Mouse (Mus musculus): Measurements from ENCODE around the gene Ulk2. TPM values are rescaled to one million over a fixed set of nuclear protein-coding genes. Genes with fewer than 3 reads are reported as not detected.

Gene Ulk2
- polyA plus RNA-seq (2012; rRNA removed) = 82.7 and 97.5 TPM in 2 replicates

DNA sequence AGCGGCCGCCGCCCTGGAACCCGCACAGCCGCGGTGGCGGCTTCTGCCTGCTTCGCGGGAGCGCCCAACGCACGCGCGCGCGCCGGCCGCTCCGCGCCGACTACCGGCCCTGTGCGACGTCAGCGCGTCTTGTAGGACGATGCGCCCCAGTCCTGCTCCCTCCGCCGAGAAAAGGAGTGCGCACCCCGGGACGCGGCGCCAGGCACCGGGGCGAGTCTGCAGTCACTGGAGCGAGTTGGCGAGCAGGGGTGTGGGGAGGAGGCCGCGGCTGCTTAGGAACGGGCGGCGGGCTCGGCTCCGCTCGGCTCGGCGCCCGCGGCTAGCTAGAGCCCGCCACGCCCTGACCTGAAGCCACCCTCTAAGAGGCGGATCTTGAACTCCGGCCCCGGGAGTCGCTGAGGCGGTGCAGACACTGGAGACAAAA is at the start of gene Ulk2:
Gene Ulk2, minus strand, starts transcription at position 86 of the 424 bp plus-strand sequence.
- peak; percentile 97 for DNase-seq (ENCODE audit: low read depth)
- no peak for TF ChIP-seq CTCF (IDR thresholded peaks at IDR 0.05; ENCODE audit: borderline replicate concordance, extremely low read depth, insufficient read depth, insufficient read length)
- peak; percentile 100 for TF ChIP-seq POLR2A (IDR thresholded peaks at IDR 0.05; ENCODE audit: borderline replicate concordance, extremely low read depth, insufficient read depth, insufficient read length, poor library complexity, severe bottlenecking)

DNA sequence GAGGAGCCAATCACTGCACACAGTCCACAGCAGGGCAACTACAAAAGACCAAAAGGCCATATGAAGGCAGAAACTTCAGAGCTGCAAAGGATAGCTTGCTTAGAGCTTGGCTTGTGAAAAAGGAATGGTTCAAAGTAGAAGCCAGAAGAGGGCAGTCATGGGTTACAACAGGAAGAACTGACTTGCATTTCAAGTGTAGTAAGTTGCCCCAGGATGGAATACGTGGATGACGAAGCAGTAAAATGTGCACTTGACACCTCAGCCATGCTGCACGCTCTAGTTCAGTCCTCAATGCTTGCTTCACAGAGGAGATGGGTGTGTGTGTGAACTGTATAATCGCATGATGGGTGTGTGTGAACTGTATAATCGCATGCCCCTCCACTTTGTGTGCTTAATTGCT is 27.3 kb upstream of the Ulk2 start:
- no peak for TF ChIP-seq POLR2A (IDR thresholded peaks at IDR 0.05; ENCODE audit: borderline replicate concordance, extremely low read depth, insufficient read depth, insufficient read length, poor library complexity, severe bottlenecking)
- TF ChIP-seq CTCF (IDR thresholded peaks at IDR 0.05; ENCODE audit: borderline replicate concordance, extremely low read depth, insufficient read depth, insufficient read length) = no peak
- peak; percentile 32 for DNase-seq (ENCODE audit: low read depth)

DNA sequence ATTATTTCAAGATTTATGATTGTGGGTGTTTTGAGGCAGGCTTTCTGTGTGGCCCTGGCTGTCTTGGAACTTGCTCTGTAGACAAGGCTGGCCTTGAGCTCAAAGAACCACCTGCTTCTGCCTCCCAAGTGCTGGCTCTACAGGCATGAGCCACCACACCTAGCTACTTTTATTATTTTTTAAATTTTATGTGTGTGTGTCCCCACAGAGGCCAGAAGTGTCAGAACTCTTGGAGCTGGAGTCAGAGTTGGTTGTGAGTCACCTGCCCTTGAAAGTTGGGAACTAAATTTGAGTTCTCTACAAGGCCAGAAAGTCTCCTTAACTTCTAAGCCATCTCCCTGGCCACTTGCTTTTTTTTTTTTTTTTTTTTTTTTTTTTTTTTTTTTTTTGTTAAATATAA is 25.0 kb upstream of the Ulk2 start:
- DNase-seq (ENCODE audit: low read depth) = no peak
- no peak for TF ChIP-seq CTCF (IDR thresholded peaks at IDR 0.05; ENCODE audit: borderline replicate concordance, extremely low read depth, insufficient read depth, insufficient read length)
- no peak for TF ChIP-seq POLR2A (IDR thresholded peaks at IDR 0.05; ENCODE audit: borderline replicate concordance, extremely low read depth, insufficient read depth, insufficient read length, poor library complexity, severe bottlenecking)

DNA sequence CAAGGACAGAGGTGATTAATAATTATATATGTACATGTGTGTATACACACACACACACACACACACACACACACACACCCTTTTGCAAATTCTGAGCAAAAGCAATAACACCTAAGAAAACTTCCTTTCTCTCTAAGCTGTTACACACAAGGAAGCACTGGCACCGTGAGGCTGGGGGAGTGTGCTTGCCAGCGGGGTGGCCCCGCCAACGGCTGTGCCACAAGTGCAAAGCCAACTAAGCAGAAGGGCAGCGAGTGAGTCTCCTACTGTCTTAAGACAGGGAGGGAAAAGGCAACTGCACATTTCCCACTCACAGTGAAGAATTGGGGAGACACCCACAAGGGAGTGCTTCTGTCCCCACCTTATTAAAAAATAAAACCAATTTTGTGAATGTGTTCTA is 17.0 kb upstream of the Ulk2 start:
- TF ChIP-seq POLR2A (IDR thresholded peaks at IDR 0.05; ENCODE audit: borderline replicate concordance, extremely low read depth, insufficient read depth, insufficient read length, poor library complexity, severe bottlenecking) = no peak
- TF ChIP-seq CTCF (IDR thresholded peaks at IDR 0.05; ENCODE audit: borderline replicate concordance, extremely low read depth, insufficient read depth, insufficient read length) = no peak
- DNase-seq (ENCODE audit: low read depth) = no peak

DNA sequence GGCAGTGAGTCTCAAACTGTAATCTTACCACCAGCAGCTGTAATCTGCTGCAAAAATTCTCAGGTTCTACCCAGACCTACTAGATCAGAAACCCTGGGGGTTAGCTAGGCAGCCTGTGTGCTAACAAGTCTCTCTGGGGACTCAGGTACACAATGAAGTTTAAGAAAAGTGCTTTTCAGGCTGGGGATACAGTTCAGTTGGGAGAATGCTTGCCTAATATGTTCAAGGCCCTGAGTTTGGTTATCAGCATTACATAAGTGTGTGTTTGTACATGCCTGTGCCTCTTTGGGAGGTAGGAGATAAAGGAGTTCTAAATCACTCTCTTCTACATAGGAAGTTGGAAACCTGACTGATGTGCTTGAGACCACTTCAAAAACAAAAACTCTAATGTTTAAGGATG is 12.0 kb upstream of the Ulk2 start:
- DNase-seq (ENCODE audit: low read depth) = no peak

DNA sequence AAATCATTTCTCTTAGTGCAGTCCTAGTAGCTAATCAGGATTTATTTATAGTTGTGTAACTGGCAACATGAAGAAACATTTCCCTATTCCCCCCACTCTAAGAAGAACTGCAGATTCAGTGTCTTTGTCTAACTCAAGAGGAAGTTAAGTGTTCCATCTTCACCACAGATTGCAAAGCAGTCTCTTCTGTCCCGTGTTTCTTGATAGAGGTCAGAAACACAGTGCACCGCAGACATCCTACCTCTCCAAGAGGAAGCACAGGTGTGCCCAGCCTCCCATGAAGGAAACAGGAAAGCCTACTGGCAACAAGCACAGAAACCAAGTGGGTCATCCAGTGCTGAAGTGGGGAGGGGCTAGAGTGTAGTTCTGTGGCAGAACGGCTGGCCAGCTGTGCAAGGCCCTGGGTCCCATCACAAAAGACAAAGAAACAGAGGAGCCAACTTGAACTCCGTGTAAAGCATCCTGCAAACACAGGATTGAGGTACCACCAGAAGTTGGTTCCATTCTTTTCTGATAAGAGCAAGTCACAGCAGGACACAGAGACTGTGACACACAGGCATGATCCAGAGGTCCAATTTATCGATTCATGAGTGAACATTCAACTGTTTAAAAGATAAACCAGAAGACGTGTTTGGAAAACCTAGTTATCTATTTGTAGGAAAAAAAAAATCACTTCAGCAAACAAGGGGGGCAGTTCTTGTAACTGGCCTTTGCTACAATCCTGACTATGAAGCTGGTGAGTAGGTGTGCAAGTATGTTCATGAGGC is 7.1 kb upstream of the Ulk2 start:
- TF ChIP-seq CTCF (IDR thresholded peaks at IDR 0.05; ENCODE audit: borderline replicate concordance, extremely low read depth, insufficient read depth, insufficient read length) = no peak
- no peak for TF ChIP-seq POLR2A (IDR thresholded peaks at IDR 0.05; ENCODE audit: borderline replicate concordance, extremely low read depth, insufficient read depth, insufficient read length, poor library complexity, severe bottlenecking)

More for the DNA sequence above, 12.0 kb upstream of the Ulk2 start:
- TF ChIP-seq POLR2A (IDR thresholded peaks at IDR 0.05; ENCODE audit: borderline replicate concordance, extremely low read depth, insufficient read depth, insufficient read length, poor library complexity, severe bottlenecking) (no peak), CTCF (IDR thresholded peaks at IDR 0.05; ENCODE audit: borderline replicate concordance, extremely low read depth, insufficient read depth, insufficient read length) (no peak)

DNA sequence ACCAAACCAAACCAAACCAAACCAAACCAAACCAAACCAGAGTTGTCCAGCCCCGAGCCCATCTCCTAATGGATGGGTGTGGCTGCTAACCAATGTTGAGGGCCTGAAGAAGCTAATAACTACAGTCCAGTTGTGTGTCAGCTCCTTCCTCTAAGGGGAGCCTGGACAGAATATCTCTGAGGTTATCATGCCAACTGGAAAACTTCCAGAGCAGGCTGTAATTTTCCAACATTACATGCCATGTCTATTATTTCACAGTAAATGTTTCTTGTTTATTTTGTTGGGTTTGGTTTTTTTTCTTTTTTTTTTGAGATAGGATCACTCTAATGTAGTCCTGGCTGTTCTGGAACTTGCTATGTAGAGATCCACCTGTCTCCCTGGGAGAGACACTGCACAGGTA is 4.4 kb upstream of the Ulk2 start:
- no peak for DNase-seq (ENCODE audit: low read depth)
- TF ChIP-seq CTCF (IDR thresholded peaks at IDR 0.05; ENCODE audit: borderline replicate concordance, extremely low read depth, insufficient read depth, insufficient read length) = no peak
- no peak for TF ChIP-seq POLR2A (IDR thresholded peaks at IDR 0.05; ENCODE audit: borderline replicate concordance, extremely low read depth, insufficient read depth, insufficient read length, poor library complexity, severe bottlenecking)

More for the DNA sequence above, 7.1 kb upstream of the Ulk2 start:
- no peak for DNase-seq (ENCODE audit: low read depth)

DNA sequence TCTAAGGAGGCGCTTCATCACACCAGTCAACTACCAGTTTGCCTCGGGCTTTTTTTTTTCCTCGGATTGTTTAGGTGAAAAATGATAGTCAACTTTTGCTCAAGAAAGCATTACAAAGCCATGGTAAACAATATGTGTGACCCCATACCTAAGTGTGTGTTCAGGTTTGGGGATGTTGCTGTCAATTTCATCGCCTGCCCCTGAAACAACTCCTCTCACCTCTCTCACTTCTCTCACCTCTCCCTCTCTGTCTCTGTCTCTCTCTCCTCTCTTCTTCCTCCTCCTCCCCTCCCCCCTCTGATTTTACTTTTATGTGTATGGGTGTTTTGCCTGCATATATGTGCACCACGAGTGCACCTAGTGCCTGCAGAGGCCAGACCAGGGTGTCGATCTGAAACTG is 666 bp upstream of the Ulk2 start:
- TF ChIP-seq POLR2A (IDR thresholded peaks at IDR 0.05; ENCODE audit: borderline replicate concordance, extremely low read depth, insufficient read depth, insufficient read length, poor library complexity, severe bottlenecking) = no peak
- DNase-seq (ENCODE audit: low read depth) = no peak

DNA sequence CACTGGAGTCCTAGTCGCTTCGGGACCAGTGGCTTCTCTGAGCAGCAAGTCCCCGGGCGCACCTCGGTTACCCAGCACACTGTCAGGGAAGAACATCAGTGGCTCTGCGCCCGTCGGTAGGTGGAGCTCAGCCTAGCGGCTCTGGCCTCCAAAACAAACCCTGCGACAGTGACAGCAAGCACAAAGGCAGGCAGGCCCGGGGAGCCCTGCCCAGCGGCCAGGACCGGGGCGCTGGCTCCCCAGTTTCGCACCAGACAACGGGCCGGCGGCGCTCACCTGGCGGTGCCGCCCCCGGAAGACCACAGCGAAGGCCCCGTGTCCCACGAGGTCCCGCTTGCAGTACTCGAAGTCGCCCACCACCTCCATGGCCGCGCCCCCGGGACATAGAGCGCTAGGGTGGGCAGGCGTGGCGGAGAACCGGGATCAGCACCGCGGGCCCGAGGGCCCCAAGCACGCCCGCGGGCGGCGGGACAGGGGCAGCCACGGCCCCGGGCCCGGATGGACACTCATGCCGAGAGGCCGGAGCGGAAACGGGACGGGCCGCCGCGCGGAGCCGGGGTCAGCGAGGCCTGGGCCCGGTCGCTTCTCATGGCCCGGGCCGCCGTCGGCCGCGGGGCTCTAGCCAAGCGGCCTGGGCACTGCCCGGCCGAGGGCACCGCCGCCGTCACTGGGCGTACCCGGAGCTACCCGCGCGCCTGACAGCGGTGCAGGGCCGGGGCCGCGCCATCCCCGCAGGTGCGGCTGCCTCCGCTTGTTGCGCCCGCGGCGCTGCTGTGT is 474 bp downstream of the Ulk2 start:
- TF ChIP-seq POLR2A (IDR thresholded peaks at IDR 0.05; ENCODE audit: borderline replicate concordance, extremely low read depth, insufficient read depth, insufficient read length, poor library complexity, severe bottlenecking) = peak; percentile 86
- peak; percentile 56 for TF ChIP-seq CTCF (IDR thresholded peaks at IDR 0.05; ENCODE audit: borderline replicate concordance, extremely low read depth, insufficient read depth, insufficient read length)
- peak; percentile 95 for DNase-seq (ENCODE audit: low read depth)

DNA sequence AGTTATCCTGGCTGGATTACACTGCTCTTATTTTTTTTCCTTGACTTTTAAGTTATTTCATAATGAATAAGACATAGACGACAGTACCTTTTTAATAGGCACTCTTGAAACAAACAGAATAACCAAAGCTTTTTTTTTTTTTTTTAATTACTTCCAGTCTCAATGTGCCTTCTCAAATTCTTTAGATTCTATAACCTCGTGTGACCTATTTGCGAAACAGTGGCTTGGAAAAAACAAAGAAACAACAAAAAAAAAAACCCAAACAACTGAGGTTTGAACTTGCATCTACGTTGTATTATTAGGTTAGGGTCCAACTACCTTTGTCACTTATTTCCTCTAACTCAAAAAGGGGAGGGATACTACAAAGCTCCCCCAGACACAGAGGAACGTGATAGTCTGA is 1.2 kb downstream of the Ulk2 start:
- no peak for TF ChIP-seq POLR2A (IDR thresholded peaks at IDR 0.05; ENCODE audit: borderline replicate concordance, extremely low read depth, insufficient read depth, insufficient read length, poor library complexity, severe bottlenecking)
- no peak for TF ChIP-seq CTCF (IDR thresholded peaks at IDR 0.05; ENCODE audit: borderline replicate concordance, extremely low read depth, insufficient read depth, insufficient read length)

DNA sequence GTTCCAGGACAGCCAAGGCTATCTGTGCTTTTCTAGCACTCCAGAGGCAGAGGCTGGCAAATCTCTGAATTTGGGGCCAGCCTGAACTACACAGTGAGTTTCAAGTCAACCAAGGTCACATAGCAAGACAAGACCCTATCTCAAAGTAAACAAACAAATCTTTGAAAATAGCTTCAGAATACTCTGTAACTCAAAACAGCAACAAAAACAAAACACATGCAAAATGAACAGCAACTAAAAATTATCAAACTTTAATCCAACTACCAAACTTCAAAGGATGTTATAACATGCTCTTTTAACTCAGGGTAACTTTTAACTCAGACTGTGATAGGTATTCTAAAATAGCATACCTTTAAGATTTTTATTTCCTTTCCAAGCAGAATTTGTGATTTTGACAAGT is 2.0 kb downstream of the Ulk2 start:
- TF ChIP-seq POLR2A (IDR thresholded peaks at IDR 0.05; ENCODE audit: borderline replicate concordance, extremely low read depth, insufficient read depth, insufficient read length, poor library complexity, severe bottlenecking) (no peak), CTCF (IDR thresholded peaks at IDR 0.05; ENCODE audit: borderline replicate concordance, extremely low read depth, insufficient read depth, insufficient read length) (no peak)
- no peak for DNase-seq (ENCODE audit: low read depth)

More for the DNA sequence above, 1.2 kb downstream of the Ulk2 start:
- no peak for DNase-seq (ENCODE audit: low read depth)
